Mouse (Mus musculus) T-helper 17 cell (primary cell): Measurements from ENCODE around the gene Osbpl5.
"Not testable (repeated sequence)": the region's sequence is repeated elsewhere in the genome, so short reads cannot be mapped to it uniquely, and the experiment has no call there.

ENCODE experiments used
- in situ Hi-C, 2 experiments: fragments of 300-600 bp; cut with MboI, MseI; formaldehyde crosslinking; loops; 1 replicate in 1 of 2; 2 replicates in 1 of 2; pipeline ENCODE4 v1.15.1; 2025; ENCODE audit warnings: high pct_unique_total_duplicates in 2 of 2

The Osbpl5 gene

DNA sequence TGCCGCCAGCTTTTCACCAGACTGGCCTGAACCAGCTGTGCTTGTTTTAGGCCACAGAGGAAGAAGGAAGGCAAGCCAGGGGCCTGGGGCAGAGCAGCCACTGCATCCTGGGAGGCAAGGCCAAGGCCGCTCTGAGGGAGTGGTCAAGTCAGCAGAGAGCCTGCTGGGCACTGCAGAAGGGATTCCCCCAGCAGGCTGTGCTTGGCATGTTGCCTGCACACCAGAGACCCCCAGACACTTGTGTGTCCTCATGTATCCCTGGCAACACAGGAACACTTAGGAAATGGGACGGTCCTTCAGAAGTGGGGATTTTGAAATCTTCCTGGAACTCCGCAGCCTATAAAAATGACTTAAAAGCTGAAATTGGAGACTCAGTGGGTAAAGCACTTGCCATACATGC lies 44.8 kb downstream of the Osbpl5 start:
- in situ Hi-C loops = loop anchor here in 1 of 2 experiments (10.0 kb wide), 1 partner anchor 1227 kb away; no protein-coding TSS in a partner anchor

DNA sequence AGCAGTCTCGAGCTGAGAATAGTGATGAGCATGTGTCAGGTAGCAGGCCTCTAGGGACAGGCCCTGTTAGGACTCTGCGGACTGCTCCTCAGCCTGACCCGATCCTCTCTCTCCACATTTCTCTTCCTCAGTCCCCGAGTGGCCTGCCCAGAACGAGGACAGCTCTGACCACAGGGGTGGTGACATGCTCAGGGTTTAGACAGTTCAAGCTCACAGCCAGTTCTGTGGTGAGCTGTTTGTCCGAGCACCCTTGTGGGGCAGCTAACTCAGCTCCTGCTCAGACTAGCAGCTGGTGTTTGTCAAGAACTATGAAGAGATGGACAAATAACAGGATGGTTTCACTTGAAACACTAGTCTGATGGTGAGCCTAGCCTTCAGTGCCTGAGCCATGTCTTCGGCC lies 45.4 kb downstream of the Osbpl5 start:
- in situ Hi-C loops = loop anchor here in 1 of 2 experiments (10.0 kb wide), 1 partner anchor 1227 kb away; no protein-coding TSS in a partner anchor

DNA sequence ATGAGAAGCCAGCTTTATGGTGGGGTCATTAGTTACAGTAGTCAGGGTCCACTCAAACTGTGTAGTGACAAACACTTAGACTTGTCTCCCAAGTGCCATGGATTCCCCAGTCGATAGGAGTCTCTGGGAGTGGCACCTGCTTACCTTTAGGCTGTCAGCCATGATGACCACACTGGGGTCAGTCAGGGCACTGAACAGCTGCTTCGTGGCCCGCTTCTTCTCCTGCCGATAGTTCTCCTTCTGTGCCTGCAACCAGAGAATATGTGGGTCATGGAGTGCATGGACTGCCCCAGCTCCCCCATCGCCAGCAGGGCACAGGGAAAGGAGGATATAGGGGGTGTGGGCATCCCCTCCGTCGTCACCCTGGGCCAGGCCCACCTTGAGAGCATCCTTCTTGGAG lies 47.4 kb downstream of the Osbpl5 start:
- in situ Hi-C loops = loop anchor here (5.0 kb wide), 1 partner anchor 43 kb away; no protein-coding TSS in a partner anchor

DNA sequence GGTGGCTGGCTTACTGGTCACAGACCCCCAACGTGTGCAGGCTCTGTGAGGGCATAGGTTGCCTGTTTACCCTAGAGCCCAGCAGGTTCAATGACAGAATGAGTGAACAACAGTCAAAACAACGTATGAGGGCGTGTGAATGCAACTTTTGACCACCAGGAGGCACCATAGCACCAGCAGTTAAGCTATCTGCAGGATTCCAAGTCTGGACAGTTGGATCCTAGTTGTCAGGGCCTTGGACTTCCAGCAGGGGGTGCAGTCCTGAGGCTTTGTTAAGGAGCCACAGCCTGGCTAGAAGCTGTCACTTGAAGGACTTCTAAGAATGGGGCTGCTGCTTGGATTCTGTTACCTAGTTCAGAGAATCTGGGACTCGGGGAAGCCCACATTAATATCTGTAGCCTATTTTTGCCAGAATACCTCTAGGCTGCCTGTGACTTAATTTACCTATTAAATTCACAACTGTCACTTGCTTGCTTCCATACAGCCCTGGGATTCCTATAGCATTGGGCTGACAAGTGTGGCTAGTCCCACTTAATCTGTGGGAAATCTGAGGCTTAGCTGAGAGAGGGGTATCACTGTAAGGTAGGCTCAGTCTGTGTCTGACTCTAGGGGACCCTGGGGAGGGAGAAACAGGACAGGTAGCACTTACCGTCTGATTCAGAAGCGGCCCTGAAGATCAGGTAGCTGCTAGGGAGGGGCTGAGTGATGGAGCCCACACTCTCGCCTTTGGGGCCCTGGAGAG lies 49.9 kb downstream of the Osbpl5 start:
- in situ Hi-C loops = loop anchor here (5.0 kb wide), 1 partner anchor 45 kb away; no protein-coding TSS in a partner anchor

DNA sequence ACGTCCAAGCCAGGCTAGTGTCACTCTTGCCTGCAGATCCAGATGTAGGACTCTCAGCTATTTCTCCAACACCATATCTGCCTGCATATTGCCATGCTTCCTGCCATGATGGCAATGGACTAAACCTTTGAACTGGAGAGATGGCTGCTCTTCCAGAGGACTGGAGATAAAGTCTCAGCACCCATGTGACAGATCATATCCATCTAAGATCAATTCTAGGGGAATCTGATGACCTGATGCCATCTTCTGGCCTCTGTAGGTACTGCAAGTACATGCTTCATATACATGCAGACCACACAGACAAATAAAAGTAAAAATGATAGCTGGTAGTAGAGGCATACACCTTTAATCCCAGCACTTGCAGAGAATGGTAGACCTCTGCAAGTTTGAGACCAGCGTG lies 60.6 kb downstream of the Osbpl5 start:
- in situ Hi-C loops = no loop called here

DNA sequence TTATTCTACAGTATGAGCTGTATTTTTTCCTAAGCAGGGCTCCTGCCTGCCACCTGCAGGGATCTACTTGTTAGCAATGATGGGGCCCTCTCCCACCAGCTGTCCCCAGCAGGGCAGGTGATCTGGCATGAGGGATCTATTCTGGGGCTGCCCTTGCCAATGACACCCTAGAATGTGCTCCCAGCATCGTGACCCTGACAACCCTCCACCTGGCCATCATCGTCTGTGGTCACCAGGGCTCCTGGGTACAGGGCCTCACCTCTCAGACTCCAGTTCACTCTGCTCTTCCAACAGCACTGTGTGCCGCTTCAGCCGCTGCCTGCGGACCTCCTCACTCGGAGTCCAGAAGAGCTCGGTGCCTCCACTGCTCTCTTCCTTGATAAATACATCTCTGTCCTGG lies 62.2 kb downstream of the Osbpl5 start:
- in situ Hi-C loops = loop anchor here (5.0 kb wide), 3 partner anchors 42 to 97 kb away; no protein-coding TSS in a partner anchor

DNA sequence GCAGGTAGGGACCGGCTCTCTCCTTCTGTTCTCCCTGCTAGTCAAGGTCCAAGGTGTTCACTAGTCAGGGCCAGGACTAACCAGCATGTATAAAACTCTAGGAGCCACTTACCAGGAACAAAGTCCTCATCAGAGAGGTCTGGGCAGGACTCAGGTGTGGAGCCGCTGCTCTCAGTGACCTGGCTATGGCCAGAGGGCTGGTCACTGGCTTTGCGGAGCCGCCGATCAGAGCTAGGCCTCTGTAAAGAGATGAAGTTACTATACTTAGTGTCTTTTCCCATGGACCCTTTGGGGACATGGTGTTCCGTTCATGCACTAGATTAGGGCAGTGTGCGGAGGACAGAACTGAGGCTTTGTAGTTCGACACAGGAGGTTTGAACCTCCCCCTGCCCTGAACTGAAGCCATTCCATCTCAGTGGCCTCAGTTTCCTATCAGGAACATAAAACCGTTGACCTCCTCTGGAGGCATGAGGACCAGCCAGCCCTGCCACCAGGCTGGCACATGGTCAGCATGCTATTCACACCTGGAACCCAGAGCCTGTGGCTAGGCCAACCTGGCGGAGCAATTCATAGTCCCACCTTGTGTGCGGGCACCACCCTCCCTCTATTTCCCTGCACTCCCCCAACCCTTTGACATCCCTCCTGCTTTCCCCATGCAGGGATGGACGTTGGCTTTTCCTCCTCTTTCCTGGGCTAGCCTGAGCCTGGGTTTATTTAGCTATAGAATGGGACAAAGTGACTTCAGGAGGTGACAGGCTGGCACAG lies 63.9 kb downstream of the Osbpl5 start:
- in situ Hi-C loops = loop anchor here (5.0 kb wide), 3 partner anchors 41 to 96 kb away; no protein-coding TSS in a partner anchor

DNA sequence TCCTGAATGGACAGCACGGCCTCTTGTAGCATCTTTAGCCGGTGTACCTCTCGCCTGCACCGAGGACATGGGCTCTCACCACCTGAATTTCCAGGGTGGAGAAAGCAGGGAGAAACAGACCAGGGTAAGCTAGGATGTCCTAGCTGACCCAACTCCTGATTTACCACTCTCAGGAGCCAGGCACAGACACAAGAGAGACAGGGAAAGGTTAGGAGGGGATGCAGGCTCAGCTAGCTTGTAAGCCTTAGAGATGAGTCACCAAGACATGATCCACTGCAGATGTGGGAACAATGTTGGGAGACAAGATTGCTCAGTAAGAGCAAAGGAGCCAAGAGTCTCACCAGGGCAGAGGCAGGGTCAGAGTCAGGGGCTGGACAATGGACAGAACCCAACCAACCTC lies 64.9 kb downstream of the Osbpl5 start:
- in situ Hi-C loops = loop anchor here (5.0 kb wide), 3 partner anchors 40 to 95 kb away; no protein-coding TSS in a partner anchor

DNA sequence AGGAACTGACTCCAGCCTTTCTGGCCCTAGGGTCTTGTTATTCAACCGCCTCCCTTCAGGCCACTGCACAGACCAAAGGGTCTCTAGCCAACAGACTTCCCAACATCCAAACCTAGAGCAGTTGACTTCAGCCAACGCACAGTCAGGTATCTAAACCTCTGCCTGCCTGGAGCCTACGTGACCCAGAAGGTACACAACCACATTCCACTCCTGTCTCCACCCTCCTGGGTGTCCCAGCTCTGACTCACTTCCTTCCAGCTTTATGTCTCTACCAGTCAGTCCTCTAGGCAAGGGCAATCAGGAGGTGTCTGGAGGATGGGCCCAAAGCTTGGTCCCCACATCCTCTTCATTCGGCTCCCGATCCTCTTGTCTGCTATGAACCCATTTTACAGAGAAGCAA lies 65.6 kb downstream of the Osbpl5 start:
- in situ Hi-C loops = loop anchor here (5.0 kb wide), 3 partner anchors 39 to 94 kb away; no protein-coding TSS in a partner anchor

DNA sequence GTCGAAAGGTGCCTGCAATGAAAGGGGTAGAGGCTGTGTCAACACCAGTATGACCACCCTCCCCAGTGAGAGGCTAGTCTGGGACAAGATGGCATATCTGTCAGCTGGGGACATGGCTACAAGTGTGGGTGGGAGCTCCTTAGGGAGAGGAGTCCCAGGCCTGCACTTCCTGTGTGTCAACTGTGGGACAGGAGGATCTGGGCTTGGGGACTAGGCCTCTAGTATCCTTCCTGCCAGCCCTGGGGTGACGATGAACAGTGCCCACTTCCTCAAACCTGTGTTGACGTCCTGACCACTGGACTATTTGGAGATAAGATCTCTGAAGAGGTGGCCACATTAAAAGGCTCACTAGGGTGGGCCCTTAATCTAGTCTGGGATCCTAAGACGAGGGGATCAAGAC lies 66.8 kb downstream of the Osbpl5 start:
- in situ Hi-C loops = loop anchor here (5.0 kb wide), 3 partner anchors 38 to 93 kb away; no protein-coding TSS in a partner anchor

DNA sequence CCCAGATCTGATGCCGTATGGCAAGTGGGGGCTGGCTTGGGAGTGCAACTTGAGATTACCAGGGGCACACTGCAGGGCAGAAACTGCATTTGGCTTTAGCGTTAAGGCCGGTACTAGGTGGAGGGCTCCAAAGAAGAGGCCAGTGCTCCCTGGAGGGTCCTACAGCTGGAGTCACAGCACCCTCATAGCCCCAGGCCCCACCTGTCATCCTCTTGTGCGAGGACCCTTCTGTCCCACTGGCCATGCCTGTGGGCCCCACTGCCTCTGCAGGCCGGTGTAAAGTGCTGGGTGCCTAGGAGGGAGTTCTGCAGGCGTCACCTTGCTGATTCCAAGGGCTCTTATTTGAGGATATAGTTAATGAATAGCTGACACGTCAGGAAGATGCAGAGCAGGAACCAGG lies 67.3 kb downstream of the Osbpl5 start:
- in situ Hi-C loops = no loop called here

DNA sequence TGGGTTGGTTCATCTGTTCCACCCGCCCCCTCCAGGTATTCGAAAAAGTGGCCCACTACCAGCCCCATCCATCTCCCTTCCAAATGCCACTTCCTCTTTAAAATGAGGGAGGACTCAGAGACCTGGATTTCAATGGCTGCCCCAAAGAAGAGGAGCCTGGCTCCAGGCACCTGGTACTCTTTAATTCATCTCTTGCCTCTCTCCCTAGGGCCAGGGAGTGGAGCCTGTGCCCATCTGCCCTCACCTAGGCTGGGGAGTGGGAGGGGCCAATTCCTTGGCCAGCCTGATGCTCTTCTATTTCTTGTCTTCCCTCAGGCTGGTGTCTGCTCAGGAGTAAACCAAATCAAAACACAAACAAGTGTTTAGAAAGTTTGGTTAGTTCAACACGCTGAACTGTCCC lies 70.1 kb downstream of the Osbpl5 start:
- in situ Hi-C loops = not testable (repeated sequence)

DNA sequence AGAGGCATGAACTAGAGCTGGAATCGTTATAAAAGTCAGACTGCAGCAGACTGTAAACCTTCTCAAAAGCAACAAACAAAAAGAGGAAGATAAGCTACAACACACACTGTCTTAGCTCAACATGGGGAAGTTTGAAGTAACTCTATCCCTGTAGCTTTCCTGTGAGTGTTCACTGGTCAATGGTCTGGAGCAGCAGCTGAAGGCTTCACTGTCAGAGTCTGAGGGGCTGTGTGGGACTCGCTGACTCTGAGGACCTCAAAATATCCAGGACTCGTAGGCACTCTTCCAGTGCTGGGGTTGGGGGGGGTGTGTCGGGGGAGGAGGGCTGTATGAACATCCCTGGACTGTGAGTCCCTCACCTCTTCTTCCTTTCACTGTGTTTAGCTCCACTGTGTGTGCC lies 70.6 kb downstream of the Osbpl5 start:
- in situ Hi-C loops = not testable (repeated sequence)

DNA sequence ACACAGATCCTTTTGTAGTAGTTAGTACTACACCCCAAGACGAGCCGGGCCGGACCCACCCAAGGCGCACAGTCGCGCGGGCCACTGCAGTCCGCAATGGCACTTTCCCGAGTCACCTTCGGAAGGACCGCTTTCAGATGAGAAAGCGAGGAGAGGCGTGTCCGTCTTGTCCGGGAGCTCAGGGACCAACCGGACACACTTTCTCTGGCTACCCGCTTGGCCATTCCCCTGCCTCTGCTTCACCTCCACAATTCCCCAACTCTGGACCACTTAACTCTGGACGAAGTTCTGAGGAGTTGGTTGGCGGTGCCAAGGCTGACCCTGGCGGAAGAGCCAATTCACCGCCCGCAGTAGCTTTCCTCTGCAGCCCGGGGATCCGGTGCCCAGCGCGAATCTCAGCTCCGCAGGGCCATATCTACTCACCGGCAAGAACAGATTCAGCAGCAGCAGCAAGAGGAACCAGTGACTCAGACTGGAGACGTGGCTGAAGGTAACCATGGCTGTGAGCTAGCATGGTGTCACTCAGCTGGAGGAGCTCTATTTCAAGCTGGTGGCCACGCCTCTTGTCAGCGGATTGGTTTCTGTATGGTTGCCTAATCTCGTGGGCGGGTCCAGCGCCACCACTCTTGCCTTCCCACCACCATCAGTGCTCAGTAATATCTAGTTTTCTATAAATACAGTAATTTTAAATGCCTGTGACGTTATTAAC lies 71.3 kb downstream of the Osbpl5 start, which contains the start of gene Tnfrsf23:
Tnfrsf23 (minus strand) TSS at position 514 of the 709 bp plus-strand sequence.
- in situ Hi-C loops = no loop called here

DNA sequence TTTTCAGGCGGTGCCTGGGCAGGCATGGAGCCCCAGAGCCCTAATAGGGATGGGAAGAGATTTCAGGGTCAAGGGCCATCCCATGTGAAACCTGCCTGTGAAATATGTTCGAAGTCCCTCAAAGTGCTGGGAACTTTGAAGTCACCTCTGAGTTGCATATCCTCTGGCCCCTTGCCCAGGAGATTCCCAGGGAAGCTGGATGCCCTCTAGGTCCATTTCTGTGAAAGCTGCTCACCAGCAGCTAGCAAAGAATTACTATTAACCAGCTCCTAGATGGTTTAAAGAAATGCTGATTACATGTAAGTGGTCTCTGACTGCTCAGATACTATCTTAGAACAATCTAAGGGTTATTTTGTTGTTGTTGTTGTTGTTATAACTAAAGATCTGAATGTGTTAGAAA lies 72.2 kb downstream of the Osbpl5 start:
- in situ Hi-C loops = not testable (repeated sequence)

DNA sequence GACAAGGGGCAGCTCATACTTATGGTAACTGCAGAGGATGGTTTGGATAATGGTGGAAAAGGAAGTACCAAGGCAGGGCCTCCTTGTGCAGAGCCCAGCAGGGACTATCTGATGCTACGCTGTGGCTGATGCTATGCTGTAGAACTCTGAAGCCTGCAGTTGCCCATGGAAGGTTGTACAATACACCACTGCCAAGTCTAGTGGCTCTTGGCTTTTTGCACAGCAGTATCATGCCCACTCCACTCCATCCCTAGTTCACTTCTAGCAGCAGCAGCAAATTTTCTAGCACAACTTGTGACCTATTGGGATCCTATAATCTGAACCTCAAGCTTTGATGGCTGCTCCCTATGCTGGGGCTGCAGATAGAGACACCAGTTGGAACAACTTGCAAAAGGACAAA lies 75.2 kb downstream of the Osbpl5 start:
- in situ Hi-C loops = no loop called here

DNA sequence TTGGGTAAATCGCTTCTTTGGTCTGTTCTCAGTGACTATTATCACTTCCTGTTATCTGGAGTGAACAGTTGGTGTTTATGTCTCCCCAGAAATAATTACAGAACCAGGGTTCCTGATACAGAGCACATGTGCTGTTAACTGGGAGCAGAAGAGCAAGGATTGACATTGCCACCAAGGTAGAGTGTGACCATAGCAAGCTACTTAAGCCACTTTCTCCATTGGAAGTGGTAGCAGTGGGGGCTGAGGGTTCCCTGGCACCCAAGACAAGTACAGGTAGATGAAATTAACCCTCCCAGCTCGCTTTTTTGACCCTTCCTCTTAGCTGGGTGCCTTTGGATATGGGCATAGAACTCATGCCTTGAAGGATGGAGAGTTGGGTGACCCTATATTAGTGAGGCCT lies 75.9 kb downstream of the Osbpl5 start:
- in situ Hi-C loops = not testable (repeated sequence)

DNA sequence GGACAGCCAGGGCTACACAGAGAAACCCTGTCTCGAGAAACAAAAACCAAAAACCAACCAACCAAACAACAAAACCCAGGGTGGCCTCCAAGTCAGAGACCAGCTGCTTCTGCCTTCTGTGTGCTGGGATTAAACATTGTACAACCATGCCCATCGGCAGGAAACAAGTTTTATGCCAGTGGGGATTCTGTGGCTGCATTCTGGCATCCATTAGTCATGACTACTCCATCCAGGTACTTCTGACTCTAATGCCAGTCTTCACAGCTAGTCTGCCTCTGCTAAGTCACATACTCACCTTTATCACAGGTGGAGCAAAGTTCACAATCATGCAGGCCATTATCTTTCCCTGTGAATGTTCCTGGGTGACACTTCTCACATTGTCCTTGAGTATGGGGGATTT lies 77.1 kb downstream of the Osbpl5 start:
- in situ Hi-C loops = not testable (repeated sequence)

DNA sequence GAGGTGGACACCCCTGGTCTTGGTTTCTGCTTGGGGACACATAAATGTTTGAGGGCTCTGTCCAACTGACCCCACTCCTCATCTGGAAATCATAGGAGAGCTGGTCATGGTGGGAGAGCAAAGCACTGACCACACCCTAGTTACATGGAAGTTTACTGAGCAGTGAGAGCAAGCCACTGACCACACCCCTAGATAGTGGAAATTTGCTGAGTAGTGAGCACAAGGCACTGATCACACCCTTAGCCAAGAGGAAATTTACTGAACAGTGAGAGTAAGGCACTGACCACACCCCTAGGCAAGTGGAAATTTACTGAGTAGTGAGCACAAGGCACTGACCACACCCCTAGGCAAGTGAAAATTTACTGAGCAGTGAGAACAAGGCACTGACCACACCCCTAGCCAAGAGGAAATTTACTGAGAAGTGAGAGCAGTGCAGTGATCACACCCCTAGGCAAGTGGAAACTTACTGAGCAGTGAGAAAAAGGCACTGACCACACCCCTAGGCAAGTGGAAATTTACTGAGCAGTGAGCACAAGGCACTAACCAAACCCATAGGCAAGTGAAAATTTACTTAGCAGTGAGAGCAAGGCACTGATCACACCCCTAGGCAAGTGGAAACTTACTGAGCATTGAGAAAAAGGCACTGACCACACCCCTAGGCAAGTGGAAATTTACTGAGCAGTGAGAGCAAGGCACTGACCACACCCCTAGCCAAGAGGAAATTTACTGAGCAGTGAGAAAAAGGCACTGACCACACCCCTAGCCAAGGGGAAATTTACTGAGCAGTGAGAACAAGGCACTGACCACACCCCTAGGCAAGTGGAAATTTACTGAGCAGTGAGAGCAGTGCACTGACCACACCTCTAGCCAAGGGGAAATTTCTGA lies 90.1 kb downstream of the Osbpl5 start:
- in situ Hi-C loops = no loop called here

DNA sequence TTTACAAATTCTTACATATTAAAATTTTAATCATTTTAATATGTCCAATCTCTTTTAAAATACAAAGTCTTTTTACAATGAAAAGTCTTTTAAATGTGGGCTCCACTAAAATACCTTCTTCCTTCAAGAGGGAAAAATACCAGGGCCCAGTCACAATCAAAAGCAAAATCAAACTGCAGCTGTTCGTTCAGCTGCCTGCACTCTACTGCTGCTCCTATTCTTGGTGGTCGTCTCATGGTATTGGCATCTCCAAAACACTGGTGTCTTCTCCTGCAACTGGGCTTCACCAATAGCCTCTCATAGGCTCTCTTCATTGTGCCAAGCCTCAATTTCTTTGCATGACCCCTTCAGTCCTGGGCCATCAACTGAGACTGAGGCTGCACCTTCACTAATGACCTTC lies 93.3 kb downstream of the Osbpl5 start:
- in situ Hi-C loops = no loop called here

DNA sequence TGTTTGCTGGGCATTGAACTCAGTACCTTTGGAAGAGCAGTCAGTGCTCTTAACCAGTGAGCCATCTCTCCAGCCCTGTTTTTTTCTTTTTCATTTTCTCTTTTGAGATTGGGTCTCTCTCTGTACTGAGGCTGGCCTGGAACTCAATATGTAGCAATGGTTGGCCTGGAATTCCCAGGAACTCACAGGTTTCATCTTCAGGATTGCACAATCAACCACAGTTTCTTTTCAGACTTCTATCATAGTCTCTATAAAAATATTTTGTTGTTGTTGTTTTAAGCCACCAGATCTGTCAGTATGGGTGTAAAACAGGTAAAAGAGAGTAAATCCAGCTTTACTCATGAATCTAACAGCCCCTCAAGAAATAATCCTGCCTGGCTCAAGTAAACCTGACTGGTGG lies 96.0 kb downstream of the Osbpl5 start:
- in situ Hi-C loops = no loop called here
